12 mouse cellular contexts compared by ENCODE assay signal in the genomic region with DNA sequence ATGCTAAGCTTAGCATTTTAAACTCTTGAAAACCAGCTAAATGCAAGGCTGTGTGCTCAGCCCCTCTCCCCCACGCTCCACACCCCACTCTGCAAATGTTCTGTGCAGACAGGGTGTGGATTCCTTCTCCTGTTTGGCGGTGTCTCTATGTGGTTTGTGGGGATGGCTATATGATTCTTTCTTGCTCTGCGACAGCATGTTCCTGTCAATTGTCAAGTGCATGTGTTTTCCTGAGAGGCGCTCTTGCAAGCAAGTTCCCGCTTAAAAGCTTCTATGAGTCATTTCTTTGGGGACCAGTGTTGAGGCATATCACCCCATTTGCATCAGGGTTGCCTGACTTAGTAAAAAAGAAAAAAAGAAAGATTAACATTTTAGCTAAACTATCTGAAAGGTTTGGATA.
A peak's percentile ranks its signal among the peaks of the same experiment; 100 is the strongest.
DNase-seq lines count a peak whose midpoint lies in the region; ATAC-seq and TF ChIP-seq lines count a peak whose summit lies in the region.
"Had no signal": no experiment of that assay in that cellular context is flagged by ENCODE, and none has a peak within 500 bp of the region (broad histone marks: within the 10 kb centered on the region; RNA-seq: fewer than 3 reads in every experiment).

No protein-coding gene starts in this region.

- no peak overlapping the region for H3K4me3 ChIP-seq in kidney, adult 2 months (ENCODE audit: insufficient read depth, low read depth, low read length)
- H3K4me3 ChIP-seq in thymus, adult 2 months (ENCODE audit: control insufficient read depth, insufficient read depth, low read length), result no peak overlapping the region

- H3K27ac ChIP-seq in kidney, adult 2 months (ENCODE audit: insufficient read depth, low read depth, low read length), result no peak overlapping the region
- no peak overlapping the region for H3K27ac ChIP-seq in thymus, adult 2 months (ENCODE audit: control insufficient read depth, insufficient read depth, low read length)
- H3K27ac ChIP-seq: heart, embryonic 15.5 days; liver, embryonic 14.5 days had no signal

- intact Hi-C loops in left cerebral cortex, postnatal 4 days (cut with DNase I), result loop anchor here (2.0 to 5.0 kb wide), 2 partner anchors 307 to 539 kb away; no protein-coding TSS in a partner anchor

- peak; percentile 21 for DNase-seq in kidney, postnatal 10 days
- DNase-seq in kidney, adult 2 months, result no peak
- DNase-seq in CD4-positive, CD25-positive, alpha-beta regulatory T cell, adult 2 months (ENCODE audit: low read depth, low spot score), result peak; percentile 59
- DNase-seq in T-cell, adult 2 months (ENCODE audit: low spot score), result peak; percentile 46
- peak; percentile 33 for DNase-seq in thymus, adult 2 months
- DNase-seq in left cerebral cortex, postnatal 4 days, result no peak
- DNase-seq: adrenal gland, postnatal 10 days; gastrocnemius, postnatal 36 days had no signal

- H3K36me3 ChIP-seq in kidney, adult 2 months (ENCODE audit: control insufficient read depth, insufficient read depth, low read length), result no peaks in the 10 kb centered on the region
- no peaks in the 10 kb centered on the region for H3K36me3 ChIP-seq in thymus, adult 2 months (ENCODE audit: control insufficient read depth, insufficient read depth, low read length)
- H3K36me3 ChIP-seq: heart, embryonic 15.5 days had no signal

- no peak for ATAC-seq in erythroid progenitor cell, adult 5-6 weeks (replicated peaks; ENCODE audit: low FRiP score, poor library complexity, severe bottlenecking)
- ATAC-seq: Patski had no signal

- H3K27me3 ChIP-seq in kidney, adult 2 months (replicated peaks; ENCODE audit: control insufficient read depth, insufficient read depth, low read length), result no peaks in the 10 kb centered on the region
- no peaks in the 10 kb centered on the region for H3K27me3 ChIP-seq in thymus, adult 2 months (ENCODE audit: control insufficient read depth, insufficient read depth, low read length)
- H3K27me3 ChIP-seq: heart, embryonic 15.5 days had no signal

- 72% methylated on average over 5 of the region's 5 CpGs for WGBS in kidney, adult 2 months
- WGBS in thymus, adult 2 months, result 18% methylated on average over 5 of the region's 5 CpGs

- H3K4me1 ChIP-seq in kidney, adult 2 months (ENCODE audit: control insufficient read depth, insufficient read depth, low read length), result no peaks in the 10 kb centered on the region
- peaks cover 5% of the 10 kb centered on the region; the same call in 1 of the 2 replicates for H3K4me1 ChIP-seq in thymus, adult 2 months (replicated peaks; ENCODE audit: control insufficient read depth, insufficient read depth, low read length)

- TF ChIP-seq CTCF in kidney, adult 2 months (conservative IDR thresholded peaks at IDR 0.05; ENCODE audit: insufficient read depth, insufficient read length, low read depth, low read length), result no peak
- no peak for TF ChIP-seq CTCF in thymus, adult 2 months (IDR thresholded peaks at IDR 0.05; ENCODE audit: borderline replicate concordance, control insufficient read depth, extremely low read depth, insufficient read depth, low read length, poor library complexity)

- TF ChIP-seq POLR2A in kidney, adult 2 months (IDR thresholded peaks at IDR 0.05; ENCODE audit: low read depth, low read length), result no peak
- TF ChIP-seq POLR2A in thymus, adult 2 months (IDR thresholded peaks at IDR 0.05; ENCODE audit: control insufficient read depth, extremely low read depth, insufficient read depth, low read length, poor library complexity), result no peak

Comparison
In these comparisons a context has a peak if more than half of its experiments do, and no peak if none do; other contexts are left out.
1. DNase-seq: peak in kidney, postnatal 10 days (single experiment), CD4-positive, CD25-positive, alpha-beta regulatory T cell, adult 2 months (single experiment), T-cell, adult 2 months (single experiment) and thymus, adult 2 months (single experiment); none in kidney, adult 2 months (single experiment) and left cerebral cortex, postnatal 4 days (single experiment).